Mouse (Mus musculus): ENCODE data around the gene Nos3.
"Not testable (repeated sequence)": the region's sequence is repeated elsewhere in the genome, so short reads cannot be mapped to it uniquely, and the experiment has no call there.

Gene Nos3

DNA sequence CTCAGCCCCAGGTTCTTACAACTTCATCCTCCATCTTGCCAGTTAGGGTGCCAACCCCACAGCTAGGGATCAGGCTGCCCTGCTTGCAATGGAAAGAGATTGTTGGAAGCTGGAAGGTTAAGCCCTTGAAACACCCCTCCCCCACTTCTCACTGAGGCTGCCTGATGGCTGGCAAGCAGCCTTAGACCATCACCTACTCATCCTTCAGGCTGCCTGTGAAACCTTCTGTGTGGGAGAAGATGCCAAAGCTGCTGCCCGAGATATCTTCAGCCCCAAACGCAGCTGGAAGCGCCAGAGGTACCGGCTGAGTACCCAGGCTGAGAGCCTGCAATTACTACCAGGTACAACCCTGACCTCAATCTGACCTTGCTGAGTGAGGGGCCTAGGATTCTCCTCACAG is 14.9 kb downstream of the Nos3 start:
- no peak for DNase-seq

DNA sequence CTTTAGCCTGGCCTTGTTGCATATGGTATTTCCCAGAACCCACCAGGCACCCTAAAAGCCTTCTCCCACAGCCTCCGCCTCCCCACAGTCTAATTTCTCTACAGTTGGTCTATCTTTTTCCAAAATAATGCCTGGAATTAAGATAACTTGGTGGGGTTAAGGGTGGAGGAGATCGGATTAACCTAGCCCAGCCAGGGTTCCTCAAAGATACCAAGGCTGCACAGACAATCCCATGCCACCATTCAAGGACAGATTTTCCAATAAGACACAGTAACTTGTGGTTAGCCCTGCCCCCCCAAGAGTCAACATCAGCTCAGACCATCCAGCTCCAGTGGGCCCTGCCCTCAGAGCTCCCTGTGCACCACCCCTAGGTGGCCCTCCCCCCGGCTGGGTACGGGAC is 15.9 kb downstream of the Nos3 start:
- no peak for DNase-seq

DNA sequence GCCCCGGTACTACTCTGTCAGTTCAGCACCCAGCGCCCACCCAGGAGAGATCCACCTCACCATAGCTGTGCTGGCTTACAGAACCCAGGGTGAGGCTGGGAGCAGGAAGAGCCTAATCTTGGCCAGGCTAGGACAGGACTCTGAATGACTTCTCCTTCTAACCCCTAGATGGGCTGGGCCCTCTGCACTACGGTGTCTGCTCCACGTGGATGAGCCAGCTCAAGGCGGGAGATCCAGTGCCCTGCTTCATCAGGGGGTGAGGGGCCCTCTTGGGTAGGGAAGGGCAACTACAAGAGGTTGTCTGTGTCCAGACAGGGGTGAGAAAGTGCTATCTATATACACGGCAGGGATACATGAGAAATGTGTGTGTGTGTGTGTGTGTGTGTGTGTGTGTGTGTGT is 16.9 kb downstream of the Nos3 start:
- no peak for DNase-seq

GRCm38 (mm10) chr5:24381988-24382387 is 17.4 kb downstream of the Nos3 start:
- DNase-seq, result no peak

DNA sequence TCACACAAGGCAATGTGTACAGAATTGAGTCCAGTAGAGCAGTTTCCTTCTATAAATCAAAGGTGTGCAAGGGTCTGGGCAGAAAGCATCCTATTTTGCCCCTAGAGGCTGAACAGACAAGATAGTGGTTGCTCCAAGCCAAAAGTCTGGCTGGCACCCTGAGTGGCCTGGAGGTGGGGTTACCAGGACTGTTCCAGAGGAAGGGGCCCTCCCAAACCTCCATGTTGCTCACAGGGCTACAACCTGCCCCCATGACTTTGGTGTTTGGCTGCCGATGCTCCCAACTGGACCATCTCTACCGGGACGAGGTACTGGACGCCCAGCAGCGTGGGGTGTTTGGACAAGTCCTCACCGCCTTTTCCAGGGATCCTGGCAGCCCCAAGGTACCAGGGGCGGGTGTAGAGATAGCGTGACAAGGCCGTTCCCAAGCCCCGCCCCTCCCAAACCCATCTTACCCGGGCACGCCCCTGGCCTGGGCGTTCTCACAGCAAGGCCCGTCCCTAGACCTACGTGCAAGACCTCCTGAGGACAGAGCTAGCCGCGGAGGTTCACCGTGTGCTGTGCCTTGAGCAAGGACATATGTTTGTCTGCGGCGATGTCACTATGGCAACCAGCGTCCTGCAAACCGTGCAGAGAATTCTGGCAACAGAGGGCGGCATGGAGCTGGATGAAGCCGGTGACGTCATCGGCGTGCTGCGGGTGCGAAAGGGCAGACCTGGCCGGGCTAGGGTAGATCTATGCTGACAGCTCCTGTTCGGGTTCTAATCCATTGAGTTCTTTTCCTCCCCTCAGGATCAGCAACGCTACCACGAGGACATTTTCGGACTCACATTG is 18.6 kb downstream of the Nos3 start:
- peak; percentile 74 to 85 for DNase-seq

- DNase-seq, result peak in 1 of 2 experiments; percentile 13
Measured at GRCm38 (mm10) chr5:24384407-24384806, 19.8 kb downstream of the Nos3 start.

DNA sequence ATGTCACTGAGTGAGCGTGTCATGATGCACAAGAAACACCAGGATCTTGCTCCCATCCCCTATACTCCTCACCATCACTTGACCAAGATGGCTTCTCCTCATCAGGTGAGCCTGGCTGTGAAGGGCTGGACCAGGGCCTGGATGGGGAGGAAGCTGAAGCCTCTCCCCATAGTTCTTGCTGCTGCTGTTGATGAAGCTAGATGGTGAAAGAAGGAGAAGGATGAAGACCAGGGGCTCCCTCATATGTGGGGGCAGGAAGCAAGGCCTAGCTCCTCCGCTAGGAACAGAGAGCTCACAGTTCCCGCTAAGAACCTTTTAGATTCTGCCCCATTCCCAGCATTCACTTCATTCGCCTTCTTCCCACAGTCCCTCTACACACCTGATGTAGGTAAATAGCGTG is 20.8 kb downstream of the Nos3 start:
- DNase-seq, result no peak

DNA sequence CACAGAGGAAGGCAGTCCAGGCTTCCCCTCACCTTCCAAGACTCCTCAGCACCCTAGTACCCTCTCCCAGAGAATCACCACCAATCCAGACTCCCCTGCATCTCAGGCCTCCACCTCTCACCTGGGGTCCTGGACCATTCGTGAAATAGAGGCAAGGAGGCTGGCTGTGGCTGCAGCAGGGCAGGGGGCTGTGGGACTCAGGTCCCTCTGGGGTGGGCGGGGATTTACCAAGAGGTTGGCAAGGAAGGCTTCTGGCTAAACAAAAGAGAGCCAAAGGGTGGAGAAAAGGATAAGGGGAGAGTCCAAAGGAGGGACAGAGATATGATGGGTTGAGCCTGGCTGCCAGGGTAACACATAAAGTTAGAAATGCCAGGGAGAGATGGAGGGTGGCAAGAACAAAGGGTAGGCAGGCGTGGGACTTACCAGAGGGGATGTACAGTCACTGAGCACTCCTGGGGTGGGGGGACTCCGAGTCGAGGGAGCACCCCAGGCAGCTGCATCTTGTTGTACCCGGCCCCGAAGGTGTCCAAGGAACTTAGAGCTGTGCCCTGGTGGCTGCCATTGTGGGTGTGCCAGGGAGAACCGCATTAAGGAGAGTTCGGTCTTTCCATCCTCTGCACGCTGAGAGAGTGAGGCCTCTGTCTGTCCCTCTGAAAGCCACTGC is 21.4 kb downstream of the Nos3 start:
- DNase-seq, result no peak

DNA sequence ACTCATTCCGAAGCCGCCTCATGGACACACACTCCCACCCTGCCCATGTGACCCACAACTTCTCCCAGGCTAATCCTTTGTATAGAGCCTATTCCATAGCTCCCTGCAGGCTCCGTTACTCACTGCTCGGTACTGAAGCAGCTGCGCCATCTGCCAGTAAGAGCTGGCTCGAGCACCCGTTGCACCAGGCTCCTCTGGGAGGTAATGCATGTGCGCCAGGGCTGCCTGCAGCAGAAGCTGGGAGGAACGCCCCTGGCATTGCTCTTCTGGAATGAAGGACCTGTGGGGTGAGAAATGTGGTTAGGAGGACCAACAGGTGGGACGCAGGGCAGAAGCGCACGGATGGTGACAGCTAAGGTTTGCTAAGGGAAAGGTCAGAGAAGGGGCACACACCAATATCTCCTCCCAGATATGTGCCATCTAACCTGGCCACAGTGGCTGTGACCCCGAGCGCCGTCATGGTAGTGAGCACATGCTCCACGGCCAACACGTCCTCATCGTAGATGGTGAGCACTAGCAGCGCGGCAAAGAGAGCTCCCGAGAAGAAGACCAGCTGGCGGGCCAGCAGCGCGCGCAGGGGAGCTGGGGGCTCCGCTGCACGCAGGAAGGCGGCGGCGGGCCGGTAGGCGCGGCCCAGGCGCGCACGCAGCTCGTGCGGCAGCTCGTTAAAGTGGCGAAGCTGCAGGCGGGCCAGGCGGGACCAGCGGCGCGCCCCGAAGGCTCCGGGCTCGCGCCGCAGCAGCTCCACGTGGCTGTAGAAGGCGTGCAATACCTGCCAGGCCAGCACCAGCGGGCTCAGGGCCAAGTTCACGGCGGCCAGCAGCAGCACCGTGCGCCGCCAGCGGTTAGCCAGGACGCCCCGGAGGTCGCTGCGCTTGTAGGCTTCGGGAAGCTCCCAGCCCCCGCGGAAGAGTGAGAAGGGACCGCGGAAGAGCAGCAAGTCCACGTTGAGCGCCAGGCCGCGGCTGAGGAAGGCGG is 22.9 kb downstream of the Nos3 start:
- no peak for DNase-seq

GRCm38 (mm10) chr5:24388246-24388915 is 23.8 kb downstream of the Nos3 start:
- DNase-seq, result no peak

- no peak for DNase-seq
Measured at GRCm38 (mm10) chr5:24389011-24389657, 24.5 kb downstream of the Nos3 start.

DNA sequence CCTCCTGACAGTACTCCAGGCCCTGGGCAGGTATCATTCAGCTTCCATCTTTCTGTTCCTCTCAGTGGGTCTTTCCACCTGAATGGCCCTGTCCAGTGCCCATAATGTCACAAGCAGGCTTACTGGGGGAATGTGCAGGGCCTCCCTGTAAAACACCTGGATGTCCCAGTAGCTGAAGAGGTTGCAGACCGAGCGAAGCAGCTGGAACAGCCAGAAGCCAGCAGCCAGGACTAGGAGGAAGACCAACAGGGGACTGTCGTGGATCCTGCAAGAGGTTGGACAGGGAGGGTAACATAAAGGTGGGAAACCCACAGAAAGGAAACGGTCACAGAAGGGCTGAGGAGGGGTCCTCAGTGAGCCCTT is 25.0 kb downstream of the Nos3 start:
- DNase-seq, result no peak

DNA sequence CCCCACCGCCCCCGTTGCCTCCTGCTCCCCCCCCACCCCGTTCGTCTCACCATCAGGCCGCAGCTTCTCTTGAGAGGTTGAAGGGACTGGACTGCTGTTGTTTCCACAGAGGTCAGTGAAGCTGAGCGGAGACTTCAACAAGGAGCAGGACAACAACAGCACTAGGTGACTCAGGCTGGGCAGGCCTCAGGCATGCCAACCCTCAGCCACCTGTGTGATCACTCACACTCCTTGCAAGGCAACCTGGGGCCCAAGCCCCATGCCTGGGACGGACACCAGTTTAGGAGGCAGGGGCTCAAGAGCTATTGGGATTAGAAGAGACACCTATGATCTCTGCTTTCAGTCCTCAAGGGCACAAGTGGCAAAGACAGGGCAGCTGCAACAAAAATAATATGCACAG is 27.3 kb downstream of the Nos3 start, which contains the start of gene Atg9b:
Atg9b (minus strand) TSS at position 280 of the 400 bp plus-strand sequence.
- no peak for DNase-seq

DNA sequence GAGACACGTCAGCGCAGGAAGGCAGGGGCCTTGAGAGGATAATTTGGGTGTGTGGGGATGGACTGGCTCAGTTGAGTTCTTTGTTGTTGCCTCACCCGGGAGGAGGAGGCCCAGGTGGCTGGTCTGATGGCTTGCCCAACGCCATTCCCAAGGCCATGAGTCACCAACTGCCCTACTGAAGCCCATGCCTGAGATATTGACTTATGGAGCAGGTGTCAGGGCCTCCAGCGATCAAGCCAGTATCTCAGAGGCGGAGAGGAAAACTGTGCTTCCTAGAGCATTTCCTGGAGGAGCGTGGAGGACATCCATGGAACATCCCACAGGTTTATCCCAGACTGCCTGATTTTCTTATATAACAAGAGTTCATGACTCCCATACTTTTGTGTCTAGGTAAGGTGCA is 28.1 kb downstream of the Nos3 start:
- DNase-seq, result no peak

DNA sequence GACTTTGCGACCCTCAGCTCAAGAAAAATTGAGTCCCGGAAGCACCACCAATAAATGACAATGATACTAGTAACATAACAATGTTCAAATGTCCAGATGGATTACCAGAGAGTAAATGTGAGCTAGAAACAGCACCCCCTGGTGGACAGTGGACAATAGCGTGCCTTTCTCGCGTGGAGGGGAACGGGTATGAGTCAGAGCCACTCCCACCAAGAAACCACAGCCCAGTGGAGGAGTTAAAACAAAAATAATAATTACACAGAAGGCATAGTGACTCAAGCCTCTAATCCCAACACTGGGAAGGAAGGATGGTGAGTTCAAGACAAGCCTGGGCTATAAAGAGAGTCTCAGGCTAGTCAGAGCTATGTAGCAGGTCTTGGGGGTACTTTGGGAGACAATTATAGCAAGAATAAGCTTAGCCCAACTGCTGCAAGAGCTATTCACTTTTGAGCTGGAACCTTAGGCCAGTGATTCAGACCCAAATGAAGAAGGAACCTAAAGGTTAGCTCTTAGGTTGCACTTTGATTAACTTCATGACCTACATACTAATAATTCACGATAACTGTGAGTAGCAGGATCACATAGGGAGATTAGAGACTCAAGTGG is 28.9 kb downstream of the Nos3 start, which contains the start of gene Abcb8:
Abcb8 (plus strand) TSS at position 272 of the 606 bp plus-strand sequence.
- DNase-seq, result peak; percentile 63 to 83

- peak; percentile 84 to 91 for DNase-seq
Measured at GRCm38 (mm10) chr5:24394165-24394894, 29.7 kb downstream of the Nos3 start.

GRCm38 (mm10) chr5:24396254-24396653 is 31.6 kb downstream of the Nos3 start:
- not testable (repeated sequence) for DNase-seq

GRCm38 (mm10) chr5:24399686-24400085 is 35.1 kb downstream of the Nos3 start:
- DNase-seq, result no peak

- no peak for DNase-seq
Measured at GRCm38 (mm10) chr5:24400362-24400761, 35.8 kb downstream of the Nos3 start.

- DNase-seq, result no peak
Measured at GRCm38 (mm10) chr5:24400911-24401605, 36.4 kb downstream of the Nos3 start.

All from spleen, adult 18-20 months (tissue).